Mouse (Mus musculus) liver, adult 2 months (tissue): ENCODE data around the gene Fam78b. TPM values are rescaled to one million over a fixed set of nuclear protein-coding genes. Genes with fewer than 3 reads are reported as not detected.

Source experiments
- DNase-seq: peaks from one replicate; pipeline ENCODE4 v3.0.0-alpha.2; 2011; ENCODE audit warnings: low read depth, low spot score; ENCODE audit errors: extremely low read depth
- H3K27ac ChIP-seq: fragments of 200-500 bp; replicated peaks from 2 replicates; pipeline ENCODE4 v1.5.1; 2012; ENCODE audit warnings: low read depth, mild to moderate bottlenecking, control low read depth, inconsistent platforms, low read length; ENCODE audit not compliant: insufficient read depth
- H3K27me3 ChIP-seq: fragments of 200-500 bp; 2 replicates; pipeline ENCODE4 v1.6.1; 2012; ENCODE audit warnings: mild to moderate bottlenecking, moderate library complexity, low read length, inconsistent platforms; ENCODE audit not compliant: control insufficient read depth, insufficient read depth
- H3K36me3 ChIP-seq: fragments of 200-500 bp; 2 replicates; pipeline ENCODE4 v1.6.1; 2012; ENCODE audit warnings: low read length, inconsistent platforms; ENCODE audit not compliant: control insufficient read depth, insufficient read depth
- H3K4me1 ChIP-seq: fragments of 200-500 bp; 2 replicates; pipeline ENCODE4 v1.6.1; 2011; ENCODE audit warnings: low read length; ENCODE audit not compliant: control insufficient read depth, insufficient read depth
- H3K4me3 ChIP-seq: fragments of 200-500 bp; 2 replicates; pipeline ENCODE4 v1.5.1; 2011; ENCODE audit warnings: low read depth, mild to moderate bottlenecking, control low read depth, low read length, moderate library complexity; ENCODE audit not compliant: insufficient read depth
- H3K79me2 ChIP-seq: fragments of 200-500 bp; 2 replicates; pipeline ENCODE4 v1.6.1; 2012; ENCODE audit warnings: inconsistent platforms, mild to moderate bottlenecking, low read length, moderate library complexity; ENCODE audit not compliant: control insufficient read depth, insufficient read depth
- H3K9ac ChIP-seq: fragments of 200-500 bp; 2 replicates; pipeline ENCODE4 v1.6.1; 2012; ENCODE audit warnings: low read depth, mild to moderate bottlenecking, control low read depth, inconsistent platforms, low read length
- CTCF ChIP-seq: fragments of 200-500 bp; IDR thresholded peaks from 2 replicates; pipeline ENCODE4 v1.5.1; 2011; ENCODE audit warnings: low read depth, low read length, control low read depth
- POLR2A ChIP-seq: fragments of 200-500 bp; IDR thresholded peaks from 2 replicates; pipeline ENCODE4 v1.6.1; 2011; ENCODE audit warnings: low read length, control low read depth; ENCODE audit not compliant: insufficient read depth; ENCODE audit errors: extremely low read depth
- WGBS: fragments of 180-500 bp; shearing (Covaris S2); methylation state at CpG from one replicate; pipeline ENCODE4 v1.1.7; 2018; 5-methylcytosine and 5-hydroxymethylcytosine counted together
- polyA plus RNA-seq: library from polyadenylated mRNA; depleted of rRNA; stranded (reverse); fragments of >200 nt; gene quantifications from 2 replicates; pipeline ENCODE4 v1.2.3, GENCODE M21; 2012
- total RNA-seq: library from RNA; depleted of rRNA; stranded (reverse); fragments of >200 nt; gene quantifications from 2 replicates; pipeline ENCODE4 v1.2.3, GENCODE M21; 2014

The Fam78b gene
- total and polyA plus RNA-seq, 2 experiments: 0.09 to 0.16 TPM

GRCm38 (mm10) chr1:167116733-167117132, 115.5 kb downstream of the Fam78b start:
- 0 out of 2 replicates have a peak, but pooled peaks cover 3% of the 10 kb centered on the region for H3K27me3 ChIP-seq
- no peaks in the 10 kb centered on the region for H3K4me1 ChIP-seq
- TF ChIP-seq POLR2A: no peak
- no peak for TF ChIP-seq CTCF
- 79% methylated on average over 3 of the region's 3 CpGs for WGBS
- H3K4me3 ChIP-seq: no peak overlapping the region
- no peak overlapping the region for H3K27ac ChIP-seq
- no peak overlapping the region for H3K9ac ChIP-seq
- no peak for DNase-seq
- H3K79me2 ChIP-seq: no peaks in the 10 kb centered on the region
- H3K36me3 ChIP-seq: no peaks in the 10 kb centered on the region

- 81% methylated on average over 7 of the region's 7 CpGs for WGBS
- H3K4me3 ChIP-seq: no peak overlapping the region
- H3K36me3 ChIP-seq: no peaks in the 10 kb centered on the region
- TF ChIP-seq POLR2A: no peak
- no peak for TF ChIP-seq CTCF
- DNase-seq: no peak
- 0 out of 2 replicates have a peak, but pooled peaks cover 3% of the 10 kb centered on the region for H3K27me3 ChIP-seq
- no peaks in the 10 kb centered on the region for H3K4me1 ChIP-seq
- H3K9ac ChIP-seq: no peak overlapping the region
- no peak overlapping the region for H3K27ac ChIP-seq
- H3K79me2 ChIP-seq: no peaks in the 10 kb centered on the region
Measured at GRCm38 (mm10) chr1:167118971-167119370, 117.8 kb downstream of the Fam78b start.

- no peak for DNase-seq
- Histone ChIP-seq H3K36me3 (no peaks in the 10 kb centered on the region), H3K27me3 (0 out of 2 replicates have a peak, but pooled peaks cover 3% of the 10 kb centered on the region), H3K4me3 (no peak overlapping the region), H3K79me2 (no peaks in the 10 kb centered on the region), H3K4me1 (no peaks in the 10 kb centered on the region), H3K9ac (no peak overlapping the region), H3K27ac (no peak overlapping the region)
- 77% methylated on average over 8 of the region's 8 CpGs for WGBS
- no peak for TF ChIP-seq POLR2A
- no peak for TF ChIP-seq CTCF
Measured at GRCm38 (mm10) chr1:167119439-167119838, 118.2 kb downstream of the Fam78b start.

GRCm38 (mm10) chr1:167122436-167122835, 121.2 kb downstream of the Fam78b start:
- WGBS: 87% methylated on average over 2 of the region's 2 CpGs
- no peaks in the 10 kb centered on the region for H3K79me2 ChIP-seq
- no peaks in the 10 kb centered on the region for H3K36me3 ChIP-seq
- H3K27me3 ChIP-seq: 0 out of 2 replicates have a peak, but pooled peaks cover 3% of the 10 kb centered on the region
- no peaks in the 10 kb centered on the region for H3K4me1 ChIP-seq
- DNase-seq: no peak
- no peak overlapping the region for H3K9ac ChIP-seq
- no peak overlapping the region for H3K27ac ChIP-seq
- TF ChIP-seq CTCF (no peak), POLR2A (no peak)
- H3K4me3 ChIP-seq: no peak overlapping the region

- H3K36me3 ChIP-seq: no peaks in the 10 kb centered on the region
- H3K4me3 ChIP-seq: no peak overlapping the region
- TF ChIP-seq POLR2A (no peak), CTCF (no peak)
- DNase-seq: no peak
- no peak overlapping the region for H3K9ac ChIP-seq
- H3K79me2 ChIP-seq: no peaks in the 10 kb centered on the region
- H3K4me1 ChIP-seq: no peaks in the 10 kb centered on the region
- 0 out of 2 replicates have a peak, but pooled peaks cover 3% of the 10 kb centered on the region for H3K27me3 ChIP-seq
- no peak overlapping the region for H3K27ac ChIP-seq
Measured at GRCm38 (mm10) chr1:167123551-167123950, 122.3 kb downstream of the Fam78b start.

- no peaks in the 10 kb centered on the region for H3K79me2 ChIP-seq
- no peak overlapping the region for H3K9ac ChIP-seq
- no peak for TF ChIP-seq CTCF
- no peak for TF ChIP-seq POLR2A
- 73% methylated on average over 3 of the region's 3 CpGs for WGBS
- 0 out of 2 replicates have a peak, but pooled peaks cover under 1% of the 10 kb centered on the region for H3K27me3 ChIP-seq
- H3K36me3 ChIP-seq: no peaks in the 10 kb centered on the region
- DNase-seq: no peak
- H3K4me3 ChIP-seq: no peak overlapping the region
- no peaks in the 10 kb centered on the region for H3K4me1 ChIP-seq
- no peak overlapping the region for H3K27ac ChIP-seq
Measured at GRCm38 (mm10) chr1:167125870-167126269, 124.7 kb downstream of the Fam78b start.
